Mouse (Mus musculus) ES-E14 (cell line): Measurements from ENCODE around the gene Gm10300.

Source experiments
- CHD2 ChIP-seq: IDR thresholded peaks from 2 replicates; pipeline ENCODE4 v1.6.1; 2014; ENCODE audit warnings: mild to moderate bottlenecking, low read depth, low read length, inconsistent platforms
- MAFK ChIP-seq: IDR thresholded peaks from 2 replicates; pipeline ENCODE4 v1.6.1; 2014; ENCODE audit warnings: mild to moderate bottlenecking, low read depth, low read length, inconsistent platforms; ENCODE audit not compliant: insufficient read depth
- ZC3H11A ChIP-seq: IDR thresholded peaks from 2 replicates; pipeline ENCODE4 v1.6.1; 2012; ENCODE audit warnings: low read depth, mild to moderate bottlenecking, inconsistent platforms, low read length, borderline replicate concordance
- ZNF384 ChIP-seq: IDR thresholded peaks from 2 replicates; pipeline ENCODE4 v1.6.1; 2012; ENCODE audit warnings: low read depth, low read length, inconsistent platforms

DNA sequence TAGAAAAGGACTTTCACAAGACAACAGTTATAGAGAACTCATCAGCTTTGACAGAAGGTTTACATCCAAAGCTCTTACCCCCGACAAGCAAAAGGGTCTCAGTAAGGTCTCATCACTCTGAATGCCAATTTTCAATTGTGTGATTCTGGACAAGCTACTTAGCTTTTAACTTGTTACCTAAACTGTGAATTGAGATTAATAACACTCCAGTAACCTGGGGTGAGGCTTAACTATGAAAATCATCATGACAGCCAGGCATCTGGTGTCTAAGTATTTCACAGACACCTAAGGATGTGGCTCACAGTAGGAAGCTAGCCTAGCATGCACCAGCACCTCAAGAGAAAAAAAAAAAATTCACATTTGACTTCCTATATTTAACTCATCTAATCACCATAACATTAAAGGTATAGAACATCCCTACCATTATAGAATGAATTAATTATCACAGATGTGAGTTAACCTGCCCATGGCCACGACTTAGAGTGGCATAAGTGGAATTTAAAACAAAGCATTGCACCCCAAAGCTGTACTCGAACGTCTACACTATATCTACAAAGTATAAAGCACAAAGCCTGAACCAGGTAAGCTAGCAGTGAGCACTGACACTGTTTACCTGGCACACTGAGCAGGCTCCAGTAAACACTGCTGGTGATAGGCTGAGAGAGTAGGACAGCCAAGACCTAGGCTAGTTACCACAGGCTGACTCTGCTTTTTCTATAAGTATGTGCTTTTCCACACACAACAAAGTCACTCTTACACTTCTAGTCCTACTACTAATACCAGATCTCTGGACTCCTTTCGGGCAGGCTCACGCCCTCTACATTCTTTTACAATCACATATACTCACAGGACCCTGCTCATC is 32.8 kb upstream of the Gm10300 start:
- no peak for TF ChIP-seq ZNF384
- no peak for TF ChIP-seq MAFK
- no peak for TF ChIP-seq CHD2
- no peak for TF ChIP-seq ZC3H11A
